Mouse (Mus musculus) cerebellum, adult (tissue): ENCODE results near the gene Alpk3.

Experiments
- ATAC-seq: cut with Nextera tagmentation; 2 replicates; pipeline ENCODE4 v1.9.2; 2017; ENCODE audit warnings: mild to moderate bottlenecking, moderate library complexity, mixed read lengths; ENCODE audit not compliant: insufficient number of reproducible peaks, low FRiP score, low TSS enrichment

Alpk3 gene

GRCm38 (mm10) chr7:81072463-81072862 lies 15.1 kb downstream of the Alpk3 start:
- no peak for ATAC-seq

- no peak for ATAC-seq
Observed at GRCm38 (mm10) chr7:81073273-81073672, 15.9 kb downstream of the Alpk3 start.

DNA sequence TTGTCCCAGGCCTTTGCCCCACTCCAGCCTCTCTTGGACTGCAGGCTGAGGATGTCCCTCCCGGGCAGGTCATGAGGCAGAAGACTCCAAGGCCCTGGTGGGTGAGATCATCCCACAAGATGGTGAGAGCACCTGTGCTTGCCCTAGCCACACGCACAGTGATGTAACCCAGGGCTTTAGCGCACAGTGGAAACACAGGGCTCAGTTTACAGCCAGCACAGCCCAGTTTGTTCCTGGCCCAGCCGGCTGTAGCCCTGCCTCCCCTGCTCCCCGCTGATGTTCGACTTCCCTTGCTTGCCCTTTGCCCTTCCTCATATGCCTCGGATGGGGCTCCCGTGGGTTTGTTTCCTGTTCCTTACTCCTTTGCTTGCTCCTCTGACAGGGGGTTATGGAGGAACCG lies 17.1 kb downstream of the Alpk3 start:
- no peak for ATAC-seq

DNA sequence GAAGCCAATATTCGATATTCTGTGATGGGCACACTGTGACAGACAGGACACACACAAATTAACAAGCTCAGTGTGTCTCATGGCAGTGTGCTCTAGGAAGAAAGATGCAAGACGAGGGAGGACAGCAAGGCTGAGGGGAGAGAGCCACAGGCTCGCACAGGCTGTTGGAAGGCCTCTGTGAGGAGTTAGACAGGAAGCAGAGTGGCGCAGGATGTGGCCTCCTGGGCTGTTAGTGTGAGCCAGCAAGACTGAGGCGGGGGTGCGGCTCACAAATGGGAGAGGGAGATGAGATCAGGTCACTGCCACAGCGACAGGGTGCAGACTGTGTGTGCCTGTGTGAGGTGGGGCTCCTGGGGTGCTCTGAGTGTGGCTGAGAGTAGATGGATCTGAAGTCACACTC lies 17.9 kb downstream of the Alpk3 start:
- ATAC-seq = no peak

DNA sequence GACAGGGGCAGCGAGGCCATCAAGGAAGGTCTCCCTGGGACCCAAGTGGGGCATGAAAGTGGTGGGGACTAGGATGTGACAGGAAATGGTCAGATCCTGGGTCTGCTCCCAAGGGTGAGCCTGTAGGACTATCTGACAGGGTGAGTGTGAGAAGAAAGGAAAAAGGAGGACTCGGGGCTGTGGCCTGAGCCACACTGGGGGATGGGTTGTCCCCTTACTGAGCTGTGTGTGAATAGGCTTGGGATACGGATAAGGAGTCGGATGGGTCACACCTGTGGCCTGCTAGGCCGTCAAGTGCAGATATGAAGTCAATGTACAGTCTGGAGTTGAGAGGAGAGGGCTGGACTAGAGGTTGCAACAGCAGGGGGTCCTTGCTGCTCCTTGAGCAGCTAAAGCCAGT lies 18.3 kb downstream of the Alpk3 start:
- no peak for ATAC-seq

DNA sequence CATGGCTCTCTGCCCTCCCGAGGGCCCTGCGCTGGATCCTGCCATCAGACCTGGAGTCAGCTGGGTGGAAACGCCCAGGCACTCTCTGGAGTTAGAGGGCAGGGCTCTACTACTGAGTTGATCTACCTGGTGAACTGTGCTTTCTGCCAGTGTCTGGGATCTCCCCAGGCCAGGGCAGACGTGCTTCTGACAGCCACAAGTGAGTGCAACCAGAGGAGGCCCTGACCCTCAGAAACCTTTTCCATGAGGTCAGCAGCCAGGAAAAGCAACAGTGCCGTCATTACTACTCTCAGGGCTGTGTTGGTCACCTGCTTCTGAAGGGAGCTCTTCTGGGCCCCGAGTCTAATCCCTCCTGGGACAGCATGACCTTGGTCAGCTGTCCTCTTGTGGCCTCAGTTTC lies 19.6 kb downstream of the Alpk3 start:
- no peak for ATAC-seq

- no peak for ATAC-seq
Observed at GRCm38 (mm10) chr7:81078740-81079139, 21.3 kb downstream of the Alpk3 start.

DNA sequence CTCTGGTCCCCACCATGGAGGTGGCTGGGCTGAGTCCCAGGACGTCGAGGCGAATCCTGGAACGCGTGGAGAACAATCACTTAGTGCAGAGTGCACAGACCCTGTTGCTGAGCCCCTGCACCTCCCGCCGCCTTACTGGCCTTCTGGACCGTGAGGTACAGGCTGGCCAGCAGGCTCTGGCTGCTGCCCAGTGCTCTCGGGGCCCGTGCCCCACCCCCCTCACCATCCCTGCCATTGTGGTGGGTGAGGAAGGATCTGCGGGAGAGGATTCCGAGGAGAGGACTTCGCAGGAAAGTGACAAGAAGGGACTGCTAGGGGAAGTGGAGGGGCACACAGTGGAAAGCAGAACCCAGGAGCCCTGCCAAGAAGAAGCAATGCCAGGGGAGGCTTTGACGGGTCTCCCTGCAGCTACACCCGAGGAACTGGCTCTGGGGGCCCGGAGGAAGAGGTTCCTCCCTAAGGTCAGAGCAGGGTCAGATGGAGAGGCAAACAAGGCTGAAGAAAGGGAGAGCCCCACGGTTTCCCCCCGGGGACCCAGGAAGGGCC lies 36.1 kb downstream of the Alpk3 start:
- no peak for ATAC-seq

DNA sequence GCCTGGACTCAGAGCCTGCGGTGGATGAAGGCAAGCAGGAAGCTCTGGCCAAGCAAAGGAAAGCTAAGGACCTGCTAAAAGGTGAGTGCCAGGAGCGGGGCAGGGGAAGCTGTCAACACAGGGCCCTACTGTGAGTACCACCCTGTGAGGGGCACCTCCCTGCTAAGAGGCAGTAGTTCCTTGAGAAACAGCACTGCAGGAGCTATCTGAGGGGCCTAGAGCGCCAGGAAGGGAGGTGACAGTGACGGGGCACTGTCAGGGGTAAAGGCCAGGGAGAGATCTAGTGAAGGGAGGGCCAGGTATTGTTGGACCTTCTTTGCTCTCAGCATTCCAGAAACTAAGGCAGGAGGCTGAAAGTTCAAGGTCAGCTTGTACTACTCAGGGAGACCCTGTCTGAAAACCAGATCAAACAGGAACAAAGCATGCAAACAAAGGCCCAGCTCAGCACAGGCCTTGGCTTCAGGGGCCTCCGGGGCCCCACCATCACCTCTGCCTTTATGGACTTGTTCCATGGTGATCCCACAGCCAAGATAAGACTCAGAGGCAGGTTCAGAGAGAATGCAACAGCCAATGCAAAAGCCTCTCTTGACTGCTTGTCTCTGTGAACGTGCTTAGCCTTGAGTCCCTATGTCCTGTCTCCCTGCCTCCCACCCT lies 36.8 kb downstream of the Alpk3 start:
- no peak for ATAC-seq

DNA sequence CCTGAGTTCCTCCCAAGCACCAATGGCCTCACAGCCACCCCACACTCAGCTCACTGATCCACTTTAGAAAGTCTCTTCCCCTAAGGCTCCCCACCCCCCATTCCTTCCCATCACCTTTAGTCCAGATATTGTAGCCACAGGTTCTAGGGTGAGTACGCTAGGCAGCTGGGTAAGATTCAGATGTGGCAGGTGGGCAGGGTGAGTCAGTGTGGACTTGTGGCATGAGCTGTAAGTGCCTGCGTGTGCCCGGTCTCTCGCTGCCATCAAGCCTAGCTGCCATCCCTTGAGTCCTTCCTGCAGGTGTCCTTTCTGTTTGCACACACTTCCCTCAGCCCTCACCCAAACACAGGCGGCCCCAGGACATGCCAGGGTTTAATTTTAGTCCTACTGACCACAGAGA lies 42.9 kb downstream of the Alpk3 start:
- ATAC-seq = no peak

GRCm38 (mm10) chr7:81102854-81103253 lies 45.5 kb downstream of the Alpk3 start:
- ATAC-seq = no peak

DNA sequence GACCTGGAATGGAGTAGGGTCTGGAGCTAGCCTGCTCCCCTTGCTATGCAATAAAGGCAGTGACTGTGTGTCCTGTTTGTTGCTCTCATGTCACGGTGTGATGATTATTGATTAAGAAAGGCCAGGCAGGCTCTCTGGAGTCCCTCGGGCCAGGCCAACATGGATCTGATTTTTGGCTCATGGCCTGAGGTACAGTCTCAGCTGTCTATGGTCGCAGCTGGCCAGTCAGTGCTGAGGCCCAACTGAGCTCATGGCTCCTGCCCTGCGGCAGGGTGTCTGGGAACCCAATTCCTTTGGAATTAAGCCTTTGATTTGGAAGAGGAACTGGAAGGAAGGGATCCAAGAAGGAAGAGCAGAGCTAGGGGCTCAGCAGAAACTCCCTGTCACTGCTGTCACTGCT lies 48.1 kb downstream of the Alpk3 start:
- no peak for ATAC-seq

- ATAC-seq = no peak
Observed at GRCm38 (mm10) chr7:81108226-81108625, 50.8 kb downstream of the Alpk3 start.

- ATAC-seq = 0 out of 2 replicates have a peak, but pooled peaks have one; percentile 61
Observed at GRCm38 (mm10) chr7:81109717-81110651, 52.6 kb downstream of the Alpk3 start.

GRCm38 (mm10) chr7:81110791-81111190 lies 53.4 kb downstream of the Alpk3 start:
- ATAC-seq = no peak

DNA sequence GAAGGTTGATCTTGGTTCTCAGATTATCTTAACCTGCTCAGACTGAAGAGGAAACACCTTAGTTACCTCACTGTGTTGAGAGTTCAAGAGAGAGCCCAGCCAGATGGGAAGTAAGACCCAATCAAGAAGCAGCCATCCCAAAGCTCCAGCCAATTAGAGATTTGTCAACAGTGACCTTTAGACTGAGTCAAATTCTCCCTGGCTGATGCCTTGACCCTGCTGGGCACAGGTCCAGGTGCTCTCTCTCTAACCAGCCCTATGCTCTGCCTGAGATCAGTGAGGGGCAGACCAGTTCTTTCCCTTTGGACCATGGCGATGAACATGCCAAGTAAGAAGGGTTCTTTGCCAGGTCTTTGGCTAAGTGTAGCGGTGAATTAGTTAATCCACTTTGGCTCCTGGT lies 54.3 kb downstream of the Alpk3 start:
- ATAC-seq = no peak

DNA sequence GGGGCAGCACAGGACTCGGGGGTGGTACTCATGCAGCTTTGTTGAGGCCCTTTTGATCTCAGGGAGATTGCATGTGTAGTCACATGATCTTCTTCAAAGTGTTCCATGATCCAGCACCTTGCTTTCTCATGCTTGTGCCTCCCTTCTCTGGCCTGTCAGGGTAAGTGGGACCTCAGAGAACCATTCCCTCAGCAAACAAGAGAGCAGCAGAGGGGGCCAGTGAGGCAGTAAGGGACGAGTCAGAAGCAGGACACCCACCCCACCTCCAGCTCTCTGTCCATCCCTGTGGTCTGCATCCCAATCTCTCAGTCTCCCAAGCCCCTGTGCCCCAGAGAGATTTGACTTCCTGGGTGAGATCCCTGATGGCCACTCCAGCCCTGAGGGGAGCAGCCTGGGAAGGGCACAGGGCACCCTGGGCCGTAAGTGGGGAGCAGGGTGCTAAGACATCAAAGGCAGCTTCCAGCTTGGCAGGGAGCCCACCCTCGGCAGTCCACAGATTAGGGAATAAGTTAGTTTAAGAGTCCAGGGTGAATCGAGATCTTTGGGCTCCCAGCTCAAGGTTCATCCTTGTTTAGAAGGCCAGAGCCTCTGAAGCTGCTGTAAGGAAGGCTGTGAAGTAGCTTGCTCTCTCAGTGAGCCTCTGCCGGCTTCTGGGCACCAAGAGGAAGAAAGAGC lies 55.4 kb downstream of the Alpk3 start:
- no peak for ATAC-seq

- no peak for ATAC-seq
Observed at GRCm38 (mm10) chr7:81114555-81114954, 57.2 kb downstream of the Alpk3 start, which contains the start of gene Slc28a1. Slc28a1 (plus strand) TSS chr7:81114799.

GRCm38 (mm10) chr7:81121099-81121498 lies 63.7 kb downstream of the Alpk3 start:
- ATAC-seq = no peak

GRCm38 (mm10) chr7:81122808-81123207 lies 65.4 kb downstream of the Alpk3 start:
- no peak for ATAC-seq

GRCm38 (mm10) chr7:81123553-81123952 lies 66.2 kb downstream of the Alpk3 start:
- no peak for ATAC-seq
